Mouse (Mus musculus): ENCODE results near the gene Fam173b.

The Fam173b gene

GRCm38 (mm10) chr15:31601646-31602374 lies at the start of gene Fam173b, which contains the start of gene Cct5:
Fam173b (plus strand) TSS chr15:31601852.
Cct5 (minus strand) TSS chr15:31601804.
- in situ Hi-C loops (cut with MboI; ENCODE audit: unreplicated experiment in 2 of 2) = loop anchor here (10.0 to 25.0 kb wide), 5 partner anchors 633 to 1135 kb away; no protein-coding TSS in a partner anchor

GRCm38 (mm10) chr15:31554855-31555254 lies 46.8 kb upstream of the Fam173b start:
- in situ Hi-C loops (cut with MboI; ENCODE audit: unreplicated experiment in 2 of 2) = no loop called here

GRCm38 (mm10) chr15:31561390-31561789 lies 40.3 kb upstream of the Fam173b start:
- in situ Hi-C loops (cut with MboI; ENCODE audit: unreplicated experiment in 2 of 2) = no loop called here

DNA sequence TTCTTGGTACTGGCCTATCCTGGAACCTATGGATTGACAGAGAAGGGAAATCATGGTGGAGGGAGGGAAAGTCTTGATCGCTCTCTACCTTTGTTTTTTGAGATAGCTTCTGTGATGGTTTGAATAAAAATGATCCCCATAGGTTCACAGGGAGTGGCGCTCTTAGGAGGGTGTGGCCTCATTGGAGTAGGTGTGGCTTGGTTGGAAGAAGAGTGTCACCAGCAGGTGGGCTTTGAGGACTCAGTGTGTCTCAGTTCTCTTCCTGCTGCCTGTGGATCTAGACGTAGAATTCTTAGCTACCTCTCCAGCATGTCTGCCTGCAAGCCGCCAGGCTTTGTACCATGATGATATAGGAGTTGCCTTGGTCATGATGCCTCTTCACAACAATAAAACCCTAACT lies 39.7 kb upstream of the Fam173b start:
- in situ Hi-C loops (cut with MboI; ENCODE audit: unreplicated experiment in 2 of 2) = no loop called here

- in situ Hi-C loops (cut with MboI; ENCODE audit: unreplicated experiment in 2 of 2) = no loop called here
Measured at GRCm38 (mm10) chr15:31562847-31563246, 38.8 kb upstream of the Fam173b start.

DNA sequence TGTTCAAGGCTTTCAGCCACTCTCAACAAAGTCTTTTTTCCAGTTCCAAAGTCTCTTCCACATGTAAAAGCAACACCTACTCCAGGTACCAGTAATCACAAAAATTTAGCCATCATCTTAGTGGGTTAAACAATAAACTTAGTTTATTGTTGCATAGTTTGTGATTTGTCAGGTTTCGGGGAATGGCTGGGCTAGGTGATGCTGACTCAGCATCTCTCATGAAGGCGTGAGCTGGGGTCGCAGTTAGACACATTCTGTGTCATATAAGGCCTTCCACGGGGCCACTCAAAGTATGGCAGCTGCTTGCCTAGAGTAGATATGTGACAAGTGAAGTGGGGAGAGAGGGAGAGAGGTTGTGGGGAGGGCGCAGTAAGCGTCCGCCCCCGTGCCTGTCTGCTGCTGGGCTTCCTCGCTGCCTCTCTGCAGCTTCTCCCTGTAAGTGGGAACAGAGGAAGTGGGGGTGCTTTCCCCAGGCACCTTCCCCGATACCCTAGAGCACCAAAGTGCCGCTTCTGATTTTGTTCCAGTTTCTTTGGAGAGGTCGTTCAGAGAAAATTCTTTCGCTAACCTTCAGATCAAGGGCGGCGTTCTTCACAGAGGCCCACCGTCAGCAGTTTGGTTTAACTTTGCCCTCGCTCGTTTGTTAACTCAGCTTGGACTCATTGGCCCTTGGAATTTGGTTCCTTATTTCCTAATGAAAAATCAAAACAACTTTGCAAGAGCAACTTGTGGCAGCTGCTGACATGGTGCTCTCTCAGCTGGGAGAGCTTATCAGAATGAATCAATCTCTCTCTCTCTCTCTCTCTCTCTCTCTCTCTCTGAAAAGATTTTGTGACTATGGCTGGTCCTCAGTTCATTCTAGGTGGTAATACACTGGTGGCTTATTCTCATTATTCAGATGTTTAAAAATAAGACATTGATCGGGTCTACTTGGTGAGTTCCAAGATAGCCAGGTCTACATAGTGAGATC lies 37.8 kb upstream of the Fam173b start:
- in situ Hi-C loops (cut with MboI; ENCODE audit: unreplicated experiment in 2 of 2) = no loop called here

DNA sequence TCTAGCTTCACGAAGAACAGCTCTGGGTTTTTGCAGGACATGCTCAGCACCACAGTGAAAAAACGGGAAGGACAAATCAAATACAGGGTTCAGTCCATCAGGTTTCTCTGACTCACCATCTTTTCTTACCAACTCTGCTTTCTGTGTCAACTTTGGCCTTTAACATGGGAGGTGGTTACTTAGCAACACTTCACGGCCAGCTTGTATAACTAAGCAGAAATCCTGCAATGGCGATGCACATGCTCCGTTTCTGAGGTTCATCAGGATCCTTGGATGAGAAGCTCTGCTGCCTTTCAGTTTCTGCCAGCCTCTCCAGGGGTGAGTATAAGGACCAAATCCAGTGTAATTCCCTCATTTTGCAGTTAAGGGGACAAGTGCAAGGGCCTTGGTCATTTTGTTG lies 36.5 kb upstream of the Fam173b start, which contains the start of gene Cmbl:
Gene Cmbl (plus strand): TSS at position 206 of the 400 bp plus-strand sequence.
- in situ Hi-C loops (cut with MboI; ENCODE audit: unreplicated experiment in 2 of 2) = no loop called here

GRCm38 (mm10) chr15:31565786-31566185 lies 35.9 kb upstream of the Fam173b start:
- in situ Hi-C loops (cut with MboI; ENCODE audit: unreplicated experiment in 2 of 2) = no loop called here

- in situ Hi-C loops (cut with MboI; ENCODE audit: unreplicated experiment in 2 of 2) = no loop called here
Measured at GRCm38 (mm10) chr15:31567431-31567830, 34.2 kb upstream of the Fam173b start.

GRCm38 (mm10) chr15:31568581-31568996 lies 33.1 kb upstream of the Fam173b start:
- in situ Hi-C loops (cut with MboI; ENCODE audit: unreplicated experiment in 2 of 2) = no loop called here

DNA sequence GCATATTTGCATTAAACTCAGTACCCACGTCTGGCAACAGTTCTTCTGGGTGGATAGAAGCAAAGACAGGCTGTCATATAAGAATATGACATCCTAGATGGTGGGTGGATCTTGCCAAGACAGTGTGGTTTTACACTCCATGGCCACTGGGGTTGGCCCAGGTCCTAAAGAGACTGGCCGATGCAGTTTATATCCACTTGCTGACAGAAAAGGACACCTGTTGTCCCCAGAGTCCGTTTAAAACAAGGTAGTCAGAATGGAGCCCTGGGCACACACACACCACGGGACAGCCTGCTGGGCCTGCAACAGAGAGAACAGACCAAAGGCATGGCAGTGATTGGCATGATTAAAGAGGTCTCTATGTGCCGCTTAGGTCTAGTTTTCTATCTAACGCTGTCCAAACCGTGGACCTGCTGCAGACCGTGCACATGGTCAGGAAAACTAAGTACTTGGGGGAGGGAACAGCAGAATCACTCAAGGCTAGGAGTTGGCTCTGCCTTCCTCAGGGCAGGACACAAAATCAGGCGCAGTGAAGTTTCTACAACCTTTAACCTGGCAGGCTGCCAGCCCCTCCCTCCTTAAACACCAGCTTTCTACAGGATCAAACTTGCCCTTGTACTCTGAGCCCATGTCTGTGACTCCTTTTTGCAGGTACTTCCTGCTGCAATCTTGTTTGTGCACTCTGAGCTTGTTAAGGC lies 32.2 kb upstream of the Fam173b start:
- in situ Hi-C loops (cut with MboI; ENCODE audit: unreplicated experiment in 2 of 2) = no loop called here

- in situ Hi-C loops (cut with MboI; ENCODE audit: unreplicated experiment in 2 of 2) = no loop called here
Measured at GRCm38 (mm10) chr15:31570959-31571358, 30.7 kb upstream of the Fam173b start.

GRCm38 (mm10) chr15:31571906-31572722 lies 29.5 kb upstream of the Fam173b start:
- in situ Hi-C loops (cut with MboI; ENCODE audit: unreplicated experiment in 2 of 2) = no loop called here

DNA sequence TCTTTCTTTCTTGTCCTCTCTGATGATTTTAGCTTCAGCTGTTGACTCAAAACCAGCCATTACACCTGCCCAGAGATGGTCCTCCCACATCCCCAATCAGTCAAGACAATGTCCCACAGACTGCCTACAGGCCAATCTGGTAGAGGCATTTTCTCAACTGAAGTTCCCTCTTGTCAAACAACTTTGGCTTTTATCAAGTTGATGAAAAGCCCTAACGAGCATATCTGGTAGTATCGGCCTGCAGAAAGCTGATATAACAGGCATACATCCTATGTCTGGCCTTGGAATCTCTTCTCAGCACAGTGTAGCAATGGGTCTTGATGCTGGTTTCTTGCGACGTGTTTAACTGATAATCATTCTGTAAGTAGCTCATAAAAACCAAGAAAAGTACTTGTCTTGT lies 28.4 kb upstream of the Fam173b start:
- in situ Hi-C loops (cut with MboI; ENCODE audit: unreplicated experiment in 2 of 2) = no loop called here

DNA sequence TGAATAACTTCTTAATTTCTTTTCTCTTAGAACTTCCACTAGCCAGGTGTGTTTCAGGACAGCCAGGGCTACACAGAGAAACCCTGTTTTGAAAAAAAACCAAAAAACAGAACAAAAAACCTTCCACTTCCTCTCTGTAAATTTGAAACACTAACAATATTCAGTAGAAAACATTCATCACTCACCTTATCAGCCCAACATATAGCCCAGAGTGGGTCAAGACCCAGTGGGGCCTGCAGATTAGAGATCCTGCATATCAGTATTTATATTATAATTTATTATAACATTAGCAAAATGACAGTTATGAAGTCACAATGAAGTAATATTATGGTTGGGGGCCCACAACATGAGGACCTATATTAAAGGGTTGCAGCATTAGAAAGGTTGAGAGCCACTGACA lies 28.0 kb upstream of the Fam173b start:
- in situ Hi-C loops (cut with MboI; ENCODE audit: unreplicated experiment in 2 of 2) = no loop called here

DNA sequence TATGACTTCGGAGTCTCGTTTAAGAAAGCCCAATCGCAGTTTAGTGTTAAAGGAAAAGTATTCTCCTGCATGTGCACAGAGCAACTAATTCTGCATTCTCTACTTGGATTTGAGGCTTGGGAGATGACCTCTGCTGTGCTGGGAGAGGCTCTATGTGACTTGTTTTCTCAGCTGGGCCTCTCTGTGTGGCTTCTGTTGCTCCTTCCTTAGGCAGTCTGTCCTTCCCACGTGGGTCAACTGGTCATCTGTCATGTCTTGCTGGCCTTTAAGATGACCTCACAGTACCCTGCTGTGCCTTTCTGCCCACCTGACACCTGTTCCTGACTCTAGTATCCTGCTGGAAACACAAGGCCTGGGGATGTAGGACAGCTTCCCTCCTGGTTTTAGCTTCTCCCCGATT lies 25.6 kb upstream of the Fam173b start:
- in situ Hi-C loops (cut with MboI; ENCODE audit: unreplicated experiment in 2 of 2) = loop anchor here in 1 of 2 experiments (25.0 kb wide), 1 partner anchor 964 kb away; no protein-coding TSS in a partner anchor

- in situ Hi-C loops (cut with MboI; ENCODE audit: unreplicated experiment in 2 of 2) = loop anchor here in 1 of 2 experiments (10.0 to 25.0 kb wide), 2 partner anchors 136 to 969 kb away; no protein-coding TSS in a partner anchor
Measured at GRCm38 (mm10) chr15:31581086-31581485, 20.6 kb upstream of the Fam173b start.

- in situ Hi-C loops (cut with MboI; ENCODE audit: unreplicated experiment in 2 of 2) = loop anchor here in 1 of 2 experiments (10.0 to 25.0 kb wide), 2 partner anchors 139 to 971 kb away; no protein-coding TSS in a partner anchor
Measured at GRCm38 (mm10) chr15:31583304-31584085, 18.2 kb upstream of the Fam173b start.

GRCm38 (mm10) chr15:31585238-31585637 lies 16.4 kb upstream of the Fam173b start:
- in situ Hi-C loops (cut with MboI; ENCODE audit: unreplicated experiment in 2 of 2) = loop anchor here (5.0 to 25.0 kb wide), 6 partner anchors 68 to 973 kb away; partner anchors contain the start of gene Ropn1l (in 1 of the 2)
